Mouse (Mus musculus) A20 (cell line): ENCODE data around the gene Cd6.

Experiments used
- DNase-seq: peaks from one replicate; pipeline ENCODE4 v3.0.0-alpha.2; 2011; ENCODE audit warnings: low read depth, low spot score

The Cd6 gene

DNA sequence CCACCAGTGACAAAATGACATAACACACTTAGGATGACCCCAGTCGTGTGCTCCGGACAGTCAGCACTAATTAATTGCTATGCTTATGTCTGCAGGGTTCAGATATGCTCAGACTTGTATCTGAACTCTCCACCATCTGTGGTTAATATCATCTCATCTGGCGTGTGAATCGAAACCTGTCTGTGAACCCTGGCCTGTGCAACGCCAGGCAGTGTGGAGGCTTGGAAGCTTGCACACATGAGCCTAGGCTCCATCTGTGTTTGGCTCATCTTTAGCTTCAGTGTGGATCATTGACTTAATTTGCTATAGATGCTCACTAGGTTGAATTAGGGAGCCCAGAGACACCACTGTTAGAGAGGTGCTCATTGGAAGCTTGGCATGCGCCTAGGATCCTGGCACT lies 67.4 kb downstream of the Cd6 start:
- no peak for DNase-seq

DNA sequence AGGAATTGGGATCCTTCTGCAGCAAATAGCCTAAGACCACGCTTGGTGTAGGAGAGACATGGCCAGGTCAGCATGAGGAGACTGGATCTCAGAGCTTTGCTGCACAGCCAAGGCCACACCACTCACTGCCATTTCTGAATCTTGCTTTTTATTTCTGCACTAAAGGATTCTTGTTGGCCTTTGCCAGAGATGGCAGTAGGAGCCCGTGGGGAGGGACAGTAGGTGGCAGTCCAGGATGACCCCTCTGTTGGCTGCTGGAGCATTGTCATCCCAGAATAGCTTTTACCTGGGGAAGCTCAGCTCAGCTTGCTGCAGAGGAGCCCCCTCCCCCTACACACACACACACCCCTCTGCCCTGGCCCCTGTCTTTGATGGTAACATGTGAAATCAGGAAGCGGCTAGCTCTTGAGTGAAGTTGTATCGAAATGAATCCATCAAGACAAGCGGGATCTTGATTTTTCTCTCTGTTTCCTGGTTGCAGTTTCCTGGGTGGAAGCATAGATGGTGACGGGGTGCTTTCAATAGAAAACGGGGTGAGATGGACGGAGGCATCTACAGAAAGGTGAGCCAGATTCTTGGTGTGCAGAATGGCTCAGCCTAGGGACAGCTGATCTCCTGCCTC lies 68.0 kb downstream of the Cd6 start:
- DNase-seq = no peak

DNA sequence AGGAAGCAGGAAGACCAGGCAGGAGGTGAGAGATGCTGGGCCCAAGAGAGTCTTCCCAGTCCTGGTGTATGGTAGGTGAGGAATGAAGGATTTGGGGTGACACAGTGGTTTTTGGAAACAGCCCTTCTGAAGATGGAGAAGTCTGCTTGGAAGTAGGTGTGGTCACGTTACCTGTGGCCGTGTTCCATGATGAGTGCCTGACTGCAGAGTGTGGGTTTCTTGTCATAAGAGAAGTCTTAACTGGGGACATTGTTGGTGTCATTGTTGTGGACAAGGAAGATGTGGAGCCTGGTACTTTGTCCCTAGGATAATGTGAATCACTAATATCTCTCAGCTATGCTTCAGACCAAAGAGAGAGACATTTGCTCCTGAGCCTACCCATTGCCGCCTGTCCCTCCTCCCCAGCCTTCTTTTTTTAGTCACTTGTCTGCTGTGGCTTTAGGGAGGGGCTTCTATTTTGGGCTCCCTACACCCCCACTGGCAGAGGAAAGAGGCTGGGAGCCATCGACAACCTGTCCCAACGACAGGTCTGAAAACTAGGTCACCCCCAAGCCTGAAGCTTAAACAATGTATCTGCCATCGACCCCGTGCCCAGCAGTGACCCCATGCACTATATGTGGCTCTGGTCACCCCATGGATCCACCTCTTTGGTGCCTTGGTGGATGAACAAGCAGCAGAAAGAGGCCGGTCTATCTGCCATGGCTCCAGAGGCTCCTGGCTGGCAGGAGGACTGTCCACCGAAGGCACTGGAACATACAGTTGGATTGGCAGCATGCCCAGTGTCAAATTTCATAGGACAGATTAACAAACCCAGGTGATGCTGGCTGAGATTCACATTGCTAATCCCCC lies 69.7 kb downstream of the Cd6 start:
- DNase-seq = no peak

DNA sequence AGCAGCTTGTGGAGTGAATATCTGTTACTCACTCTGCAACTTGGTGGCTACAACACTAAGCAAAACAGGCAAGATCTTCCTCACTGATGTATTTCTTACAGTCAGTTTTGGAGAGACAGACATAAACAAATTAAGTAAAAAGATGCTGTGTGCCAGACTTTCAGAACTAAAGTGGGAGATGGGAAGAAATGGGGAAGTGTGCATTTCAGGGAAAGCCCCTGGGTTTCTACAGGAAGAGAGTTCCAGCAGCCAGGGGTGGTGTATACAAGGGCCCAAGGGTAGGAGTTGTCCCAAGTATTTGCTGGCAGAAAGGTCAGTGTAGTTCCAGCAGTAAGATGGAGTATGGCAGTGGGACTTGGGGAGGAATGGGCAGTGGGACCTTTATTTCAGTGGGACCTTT lies 70.3 kb downstream of the Cd6 start:
- no peak for DNase-seq

DNA sequence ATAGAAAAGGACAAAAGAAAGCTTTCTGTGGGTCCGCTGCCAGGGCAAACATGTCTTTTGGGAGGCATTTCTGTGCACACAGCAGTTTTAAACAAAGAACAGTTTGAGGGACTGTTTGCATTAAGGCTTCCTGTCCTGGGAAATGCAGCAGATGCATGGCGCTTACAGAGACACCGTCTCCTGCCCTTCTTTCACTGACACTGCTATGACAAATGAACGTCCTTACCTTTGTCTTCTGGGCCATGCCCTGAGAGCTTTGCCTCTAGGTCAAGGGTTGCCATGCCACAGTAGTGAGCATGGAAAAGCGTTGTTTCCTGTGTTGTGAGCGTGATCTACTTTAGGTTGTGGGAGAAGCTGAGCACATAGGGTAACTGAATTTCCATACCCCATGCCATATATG lies 71.2 kb downstream of the Cd6 start:
- no peak for DNase-seq

DNA sequence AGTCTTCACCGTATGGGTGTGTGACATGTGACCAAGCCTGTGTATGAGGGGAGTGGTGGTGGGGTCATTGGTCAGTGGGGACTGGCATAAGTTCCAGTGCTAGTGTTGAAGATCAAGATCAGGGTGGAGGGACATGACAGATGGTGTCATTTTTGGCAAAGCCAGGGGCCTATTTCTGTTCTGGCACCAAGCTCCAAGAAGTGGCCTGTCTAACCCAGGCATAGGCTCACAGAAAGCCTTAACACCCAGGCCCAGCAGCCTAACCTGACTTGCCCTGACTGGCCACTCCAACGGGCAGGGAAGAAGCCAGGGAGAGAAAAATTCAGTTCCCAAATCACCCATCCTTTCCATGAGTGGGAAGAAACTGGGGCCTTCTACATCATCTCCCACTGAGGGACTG lies 72.3 kb downstream of the Cd6 start:
- DNase-seq = no peak

DNA sequence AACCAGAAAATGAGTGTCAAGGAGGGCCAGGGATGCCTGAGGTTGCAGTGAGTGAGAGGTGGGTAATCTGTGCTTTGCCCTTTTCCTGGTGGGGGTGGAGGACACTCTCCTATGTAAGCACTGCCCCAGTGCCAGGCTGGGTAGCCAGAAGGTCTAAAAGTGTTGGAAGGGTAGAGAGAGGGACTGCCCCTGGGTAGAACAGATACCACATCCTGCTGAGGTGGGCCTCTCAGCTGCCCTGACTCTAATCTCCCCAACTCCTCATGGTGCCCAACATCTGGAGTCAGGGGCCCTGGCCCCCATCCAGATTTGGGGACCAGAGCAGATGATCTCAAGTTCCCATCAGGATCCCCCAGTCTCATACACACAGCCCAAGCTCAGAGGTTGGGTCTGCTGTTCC lies 72.7 kb downstream of the Cd6 start:
- DNase-seq = no peak

DNA sequence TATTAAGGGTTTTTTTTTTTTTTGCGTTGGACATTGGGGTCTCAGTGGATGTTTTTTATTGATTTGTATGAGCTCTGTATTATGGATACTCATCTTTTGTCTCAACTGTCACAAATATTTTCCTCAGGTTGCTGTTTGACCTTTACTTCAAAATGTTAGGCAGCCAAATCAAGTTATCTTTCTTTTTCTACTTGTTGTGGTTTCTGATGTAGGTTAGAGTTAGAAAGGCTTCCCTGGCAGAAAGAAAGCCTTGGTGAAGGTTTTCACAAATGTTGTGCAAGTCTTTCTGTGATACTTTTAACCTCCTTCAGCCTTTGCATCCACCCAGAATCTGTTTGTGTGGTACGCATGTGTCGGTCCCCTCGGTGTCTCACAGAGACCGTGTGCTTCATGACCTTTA lies 77.2 kb downstream of the Cd6 start:
- DNase-seq = no peak

DNA sequence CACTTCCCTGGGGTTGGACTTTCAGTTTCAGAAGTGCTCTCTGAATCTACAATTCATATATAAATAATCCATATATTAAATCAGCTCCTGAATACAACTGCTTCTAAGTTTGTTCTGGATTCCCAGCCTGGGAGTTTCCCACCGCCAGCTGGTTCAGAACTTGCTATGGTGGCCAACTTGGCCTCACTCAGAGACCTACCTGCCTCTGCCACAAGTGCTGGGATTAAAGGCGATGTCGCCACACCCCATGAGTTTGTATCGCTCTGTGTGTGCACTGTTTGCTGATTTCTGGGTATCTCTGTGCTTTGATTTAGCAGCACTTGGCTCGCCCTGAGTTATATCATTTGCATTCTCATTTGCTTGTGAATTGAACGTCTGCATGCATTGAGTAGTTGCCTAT lies 77.8 kb downstream of the Cd6 start:
- no peak for DNase-seq

DNA sequence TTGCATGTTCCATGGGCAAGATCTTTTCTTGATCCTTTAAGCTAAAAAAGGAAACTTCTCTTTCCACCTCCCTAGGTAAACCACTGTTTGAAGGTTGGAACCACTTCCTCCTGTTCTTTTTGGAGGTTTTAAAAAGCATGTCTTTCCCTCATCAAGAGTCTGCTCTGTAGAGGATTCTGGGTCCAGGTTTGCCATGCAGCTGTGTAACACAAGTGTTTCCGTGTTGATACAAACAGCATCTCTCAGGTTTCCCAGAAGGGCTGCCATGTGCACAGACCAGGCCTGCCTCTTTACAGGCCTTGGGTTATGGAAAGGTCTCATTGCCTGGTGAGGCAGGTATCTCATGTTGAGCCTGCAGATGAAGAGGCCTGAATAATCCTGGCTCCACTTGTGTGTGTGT lies 78.3 kb downstream of the Cd6 start:
- DNase-seq = no peak

DNA sequence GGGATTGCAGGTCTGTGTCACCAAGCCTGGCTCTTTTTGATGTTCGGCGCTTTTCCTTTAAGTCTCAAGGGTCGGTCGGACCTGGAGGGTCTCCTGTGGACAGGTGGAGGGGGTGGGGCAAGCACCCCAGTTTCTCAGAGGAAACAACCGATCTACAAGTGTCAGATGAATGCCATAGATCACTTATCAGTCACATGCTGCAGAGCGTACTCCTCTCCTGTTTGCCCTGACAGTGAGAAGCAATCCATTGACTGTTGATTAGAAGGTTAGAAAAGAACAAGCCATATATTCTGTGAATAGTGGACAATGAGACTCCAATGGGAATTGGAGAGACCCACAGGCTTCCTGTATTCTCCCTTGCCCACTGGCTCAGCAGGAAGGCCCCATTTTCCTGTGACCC lies 79.7 kb downstream of the Cd6 start:
- DNase-seq = no peak

DNA sequence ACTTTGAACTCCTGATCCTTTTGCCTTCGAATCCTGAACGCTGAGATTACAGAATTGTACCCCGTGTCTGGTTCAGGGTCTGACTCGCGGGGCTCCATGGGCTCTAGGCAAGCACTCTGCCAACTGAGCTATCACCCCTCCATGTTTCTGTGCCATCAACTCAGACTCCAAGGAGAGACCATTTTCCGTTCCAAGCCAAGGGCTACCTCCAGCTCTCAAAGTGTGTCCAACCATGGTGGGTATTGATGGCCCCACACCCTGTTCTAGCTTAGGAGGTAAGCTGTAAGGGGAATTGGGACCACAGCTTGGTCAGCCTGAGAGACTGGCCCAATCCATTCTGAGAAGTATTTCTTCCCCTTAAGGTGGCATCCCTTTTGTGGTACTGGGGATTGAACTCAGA lies 80.6 kb downstream of the Cd6 start:
- no peak for DNase-seq

DNA sequence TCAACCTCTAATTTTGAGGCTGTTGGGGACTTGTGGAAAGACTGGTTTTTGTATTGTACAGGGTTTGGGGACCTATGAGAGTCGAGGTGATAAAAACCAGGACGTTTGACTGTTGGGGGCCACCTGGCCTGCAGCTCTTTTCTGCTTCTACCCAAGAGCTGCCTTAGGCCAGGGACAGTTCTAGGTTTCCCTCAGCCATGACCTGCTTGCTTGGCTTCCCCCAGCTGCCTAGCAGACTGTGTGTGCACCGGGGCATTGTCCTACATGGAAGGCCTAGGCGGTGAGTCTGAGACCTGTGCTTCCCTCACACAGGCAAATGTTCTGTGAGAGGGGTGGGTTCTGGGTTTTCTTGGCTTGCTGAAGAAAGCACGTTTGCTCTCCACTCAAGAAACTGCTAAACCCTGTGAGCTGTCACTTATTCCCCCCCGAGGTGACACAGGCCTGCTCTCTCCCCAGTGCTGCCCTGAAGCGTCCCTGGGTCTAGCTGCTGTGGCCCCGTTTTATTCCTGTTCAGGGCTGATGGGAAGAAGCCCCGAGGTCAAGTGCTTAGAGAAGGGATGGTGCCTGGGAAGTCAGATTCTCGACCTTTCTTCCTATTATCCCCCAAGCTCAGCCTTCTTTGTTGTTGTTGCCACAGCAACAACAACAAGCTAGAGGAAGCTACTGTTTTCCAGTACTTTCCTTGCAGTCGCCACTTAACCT lies 81.3 kb downstream of the Cd6 start:
- DNase-seq = peak; percentile 23

DNA sequence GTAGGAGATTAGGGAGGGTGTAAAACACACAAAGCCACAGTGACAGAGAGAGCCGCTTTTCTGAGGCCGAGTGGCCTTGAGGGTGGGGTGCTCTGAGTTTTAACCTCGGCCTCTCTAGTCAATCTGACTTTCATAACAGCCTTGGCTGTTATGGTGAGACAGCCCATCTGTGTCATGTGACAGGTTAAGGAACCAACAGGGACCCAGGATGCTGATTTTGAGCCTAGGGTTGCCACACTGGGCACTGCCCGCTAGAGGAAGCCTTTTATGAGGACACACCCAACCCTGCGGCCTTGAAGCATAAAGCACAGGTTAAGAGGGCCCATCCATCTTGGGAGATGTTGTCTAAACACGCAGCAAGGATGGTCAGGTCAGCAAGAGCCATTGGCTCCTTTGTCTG lies 82.1 kb downstream of the Cd6 start:
- DNase-seq = no peak

DNA sequence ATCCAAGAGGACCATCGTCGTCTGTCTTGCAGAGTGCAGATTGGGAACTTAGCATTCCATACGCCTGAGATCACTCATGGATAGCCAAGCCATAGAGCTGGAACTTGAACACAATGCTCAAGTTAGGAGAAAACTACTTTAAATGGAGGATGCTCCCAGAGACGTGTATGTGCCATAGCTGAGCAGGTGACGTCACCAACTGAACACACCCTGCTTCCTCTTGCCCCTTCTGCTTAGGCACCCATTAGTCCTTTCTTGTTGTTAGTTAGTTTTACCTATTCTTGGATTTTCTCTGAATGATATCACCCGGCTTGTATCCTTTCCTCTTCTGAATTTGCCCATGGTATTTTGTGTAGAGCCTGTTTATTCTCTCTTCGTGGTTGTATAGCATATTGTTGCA lies 82.7 kb downstream of the Cd6 start:
- no peak for DNase-seq

DNA sequence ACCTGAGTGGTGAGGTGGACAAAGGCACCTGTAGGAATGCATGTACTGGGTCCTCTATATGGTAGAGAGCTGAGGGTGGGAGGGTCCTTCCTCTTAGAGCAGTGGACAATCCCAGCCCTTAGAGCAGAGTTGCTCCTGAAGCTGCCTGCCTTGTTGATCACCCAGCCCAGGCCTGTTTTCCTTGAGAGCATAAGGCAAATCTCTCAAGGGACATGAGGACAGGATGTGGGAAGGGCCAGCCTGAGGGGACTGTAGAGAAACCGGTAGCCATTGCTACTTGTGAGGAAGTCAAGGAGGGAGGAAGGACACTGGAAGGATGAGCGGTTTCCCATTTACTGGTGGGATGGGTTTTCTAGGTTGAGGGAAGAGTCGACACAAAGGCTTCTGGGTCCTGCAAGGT lies 87.3 kb downstream of the Cd6 start:
- DNase-seq = no peak

DNA sequence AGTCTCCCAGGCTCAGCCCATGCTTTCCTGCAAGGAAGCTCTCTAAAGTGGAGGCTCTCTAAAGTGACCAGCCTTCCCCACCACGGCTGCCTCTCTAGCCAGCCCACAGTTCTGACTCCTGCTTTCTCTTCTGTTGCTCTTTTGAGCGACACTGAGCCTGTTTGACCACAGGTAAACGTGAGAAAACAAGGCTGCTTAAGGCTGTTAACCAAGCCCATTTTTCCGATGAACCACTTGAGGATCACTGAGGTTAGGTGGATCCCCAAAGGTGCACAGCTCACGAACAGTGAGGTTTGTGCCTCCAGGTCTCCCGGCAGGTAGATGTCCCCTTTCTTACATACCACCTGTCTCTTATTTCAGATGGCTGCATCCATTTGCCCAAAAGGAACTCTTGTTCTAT lies 87.7 kb downstream of the Cd6 start:
- DNase-seq = no peak

DNA sequence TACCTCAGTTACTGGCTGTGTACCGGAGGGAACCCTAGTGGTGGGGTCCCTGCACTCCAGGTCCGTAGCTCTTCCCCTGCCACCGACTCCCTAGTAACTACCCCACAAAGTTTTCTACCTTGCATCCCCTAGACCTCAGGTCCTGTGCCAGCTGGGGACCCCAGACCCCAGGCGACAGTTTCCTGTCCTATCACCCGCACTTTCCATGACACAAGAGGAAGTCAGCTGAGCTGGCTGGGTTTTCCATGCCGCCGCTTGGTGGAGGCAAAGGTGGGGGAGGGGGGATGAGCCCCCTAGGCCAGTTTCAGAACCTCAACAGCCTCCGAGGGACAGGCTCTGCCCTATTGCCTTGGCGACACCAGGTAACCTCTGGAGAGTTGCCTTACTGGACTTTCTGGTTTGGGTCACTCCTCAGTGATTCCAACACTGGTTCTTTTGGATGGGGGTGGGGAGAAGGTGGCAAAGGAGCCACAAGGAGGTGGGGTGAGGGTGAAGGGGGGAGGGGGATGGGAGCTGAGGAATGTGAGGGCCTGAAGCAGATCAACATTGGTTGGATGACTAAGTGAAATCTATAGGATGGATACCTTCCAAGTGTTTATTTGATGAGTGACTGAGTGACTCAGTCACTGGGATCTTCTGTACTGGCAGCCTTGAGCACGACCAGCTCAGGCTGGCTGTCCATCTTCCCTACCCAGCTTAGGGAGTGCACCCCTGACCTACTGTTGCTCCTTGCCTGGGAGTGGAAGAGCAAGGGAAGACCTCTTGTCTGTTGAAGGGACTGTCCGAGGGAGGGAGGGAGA lies 89.0 kb downstream of the Cd6 start:
- no peak for DNase-seq

DNA sequence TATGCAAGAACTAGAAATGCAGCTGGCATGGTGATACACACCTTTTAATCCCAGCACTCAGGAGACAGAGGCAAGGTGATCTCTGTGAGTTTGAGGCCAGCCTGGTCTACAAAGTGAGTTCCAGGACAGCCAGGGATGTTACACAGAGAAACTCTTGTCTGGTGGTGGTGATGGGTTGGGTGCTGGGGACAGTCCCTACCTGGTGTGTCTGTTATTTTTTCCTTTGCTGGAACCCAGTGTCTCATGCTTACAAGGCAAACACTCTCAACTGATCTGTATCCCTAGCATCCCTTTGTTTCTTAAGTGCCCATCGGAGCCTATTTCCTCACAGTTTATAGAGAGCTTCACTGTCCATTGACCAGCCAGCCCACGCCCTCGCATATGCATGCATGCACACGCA lies 89.9 kb downstream of the Cd6 start:
- DNase-seq = no peak
